Mouse (Mus musculus) ES-Bruce4 (cell line): Measurements from ENCODE around the gene Fus. TPM values are rescaled to one million over a fixed set of nuclear protein-coding genes. Genes with fewer than 3 reads are reported as not detected.

Source experiments
- H3K27ac ChIP-seq: 2 replicates; pipeline ENCODE4 v1.5.1; 2012; ENCODE audit warnings: low read length, inconsistent platforms; ENCODE audit not compliant: insufficient read depth
- H3K27me3 ChIP-seq: 2 replicates; pipeline ENCODE4 v1.6.1; 2012; ENCODE audit warnings: mild to moderate bottlenecking, low read length, inconsistent platforms; ENCODE audit not compliant: control insufficient read depth, poor library complexity, insufficient read depth, severe bottlenecking
- H3K36me3 ChIP-seq: 2 replicates; pipeline ENCODE4 v1.6.1; 2012; ENCODE audit warnings: inconsistent platforms, mild to moderate bottlenecking, low read length, moderate library complexity; ENCODE audit not compliant: control insufficient read depth, poor library complexity, insufficient read depth, severe bottlenecking
- H3K4me1 ChIP-seq: one replicate; pipeline ENCODE4 v1.8.1; 2011; ENCODE audit warnings: low read length; ENCODE audit not compliant: control insufficient read depth, insufficient read depth
- H3K4me3 ChIP-seq: 2 replicates; pipeline ENCODE4 v1.5.1; 2011; ENCODE audit warnings: low read depth, mild to moderate bottlenecking, low read length
- H3K9ac ChIP-seq: 2 replicates; pipeline ENCODE4 v1.6.1; 2012; ENCODE audit warnings: low read depth, mild to moderate bottlenecking, inconsistent platforms; ENCODE audit not compliant: poor library complexity, severe bottlenecking
- H3K9me3 ChIP-seq: replicated peaks from 2 replicates; pipeline ENCODE4 v1.6.1; 2012; ENCODE audit warnings: mild to moderate bottlenecking, low read length, inconsistent platforms; ENCODE audit not compliant: control insufficient read depth, poor library complexity, insufficient read depth, severe bottlenecking
- CTCF ChIP-seq: IDR thresholded peaks from one replicate; pipeline ENCODE4 v1.8.1; 2011; ENCODE audit warnings: low read depth, low read length
- EP300 ChIP-seq: IDR thresholded peaks from 2 replicates; pipeline ENCODE4 v1.6.1; 2011; ENCODE audit warnings: low read depth, low read length; ENCODE audit not compliant: insufficient read depth
- POLR2A ChIP-seq: IDR thresholded peaks from one replicate; pipeline ENCODE4 v1.8.1; 2011; ENCODE audit warnings: low read length; ENCODE audit not compliant: insufficient read depth
- polyA plus RNA-seq: library from polyadenylated mRNA; stranded (reverse); fragments of >200 nt; gene quantifications from 2 replicates; pipeline ENCODE4 v1.2.4, GENCODE M21; 2011; ENCODE audit warnings: low read depth; ENCODE audit not compliant: missing spikeins, insufficient read depth, insufficient read length

Fus gene
- polyA plus RNA-seq, result 1,572 and 1,655 TPM in 2 replicates

- Histone ChIP-seq H3K9ac (peak within 1 kb of the TSS; percentile 92), H3K27ac (peak within 1 kb of the TSS; percentile 68), H3K9me3 (no peaks in the 10 kb centered on the region), H3K4me1 (no peaks in the 10 kb centered on the region), H3K27me3 (no peaks in the 10 kb centered on the region), H3K4me3 (peak within 1 kb of the TSS; percentile 88), H3K36me3 (peaks cover 29% of the 10 kb centered on the region)
- peak; percentile 95 for TF ChIP-seq POLR2A
- TF ChIP-seq CTCF, result no peak
- 0 out of 2 replicates have a peak, but pooled peaks have one; percentile 15 for TF ChIP-seq EP300
Measured at GRCm38 (mm10) chr7:127967004-127967921, at the start of gene Fus. TSS of gene Fus (plus strand) at chr7:127967457.

GRCm38 (mm10) chr7:127918203-127918602 is 49.1 kb upstream of the Fus start:
- TF ChIP-seq EP300 (no peak), POLR2A (no peak), CTCF (peak; percentile 67)
- Histone ChIP-seq H3K4me1 (no peaks in the 10 kb centered on the region), H3K9ac (no peak overlapping the region), H3K4me3 (no peak overlapping the region), H3K27me3 (no peaks in the 10 kb centered on the region), H3K36me3 (peaks cover 25% of the 10 kb centered on the region), H3K9me3 (no peaks in the 10 kb centered on the region), H3K27ac (peak overlapping the region; percentile 96)

- H3K4me1 ChIP-seq, result no peaks in the 10 kb centered on the region
- H3K9me3 ChIP-seq, result no peaks in the 10 kb centered on the region
- H3K27me3 ChIP-seq, result no peaks in the 10 kb centered on the region
- peak overlapping the region; percentile 8; the same call in 1 of the 2 replicates for H3K27ac ChIP-seq
- no peak overlapping the region for H3K4me3 ChIP-seq
- TF ChIP-seq EP300 (no peak), POLR2A (no peak), CTCF (peak; percentile 11)
- no peak overlapping the region for H3K9ac ChIP-seq
- peaks cover 25% of the 10 kb centered on the region for H3K36me3 ChIP-seq
Measured at GRCm38 (mm10) chr7:127919290-127919689, 48.0 kb upstream of the Fus start.

GRCm38 (mm10) chr7:127921516-127921915 is 45.7 kb upstream of the Fus start:
- Histone ChIP-seq H3K4me3 (no peak overlapping the region), H3K9ac (no peak overlapping the region), H3K27ac (no peak overlapping the region), H3K9me3 (no peaks in the 10 kb centered on the region), H3K4me1 (peaks cover 3% of the 10 kb centered on the region), H3K27me3 (no peaks in the 10 kb centered on the region), H3K36me3 (peaks cover 19% of the 10 kb centered on the region)
- TF ChIP-seq POLR2A (no peak), CTCF (peak; percentile 76), EP300 (no peak)

GRCm38 (mm10) chr7:127922451-127923275 is 44.6 kb upstream of the Fus start:
- Histone ChIP-seq H3K9me3 (no peaks in the 10 kb centered on the region), H3K4me3 (no peak overlapping the region), H3K36me3 (peaks cover 16% of the 10 kb centered on the region), H3K27ac (no peak overlapping the region), H3K27me3 (no peaks in the 10 kb centered on the region), H3K9ac (no peak overlapping the region), H3K4me1 (peaks cover 4% of the 10 kb centered on the region)
- TF ChIP-seq CTCF (no peak), EP300 (no peak), POLR2A (no peak)
